Mouse (Mus musculus): ENCODE measurements around the gene Slc35e3.

GRCm38 (mm10) chr10:117685171-117685848 is 60.9 kb downstream of the Slc35e3 start:
- TF ChIP-seq CTCF (IDR thresholded peaks at IDR 0.05; ENCODE audit: low read depth) (no peak), EP300 (IDR thresholded peaks at IDR 0.05; ENCODE audit: low read depth) (no peak)
